Mouse (Mus musculus) CH12F3 (cell line): Measurements from ENCODE around the gene Jmjd8.

Experiments used
- in situ Hi-C: fragments of 300-500 bp; cut with MboI; formaldehyde crosslinking; loops from 2 replicates; pipeline ENCODE4 v1.14.3; 2020; ENCODE audit warnings: low sequenced_read_pairs

Gene Jmjd8

DNA sequence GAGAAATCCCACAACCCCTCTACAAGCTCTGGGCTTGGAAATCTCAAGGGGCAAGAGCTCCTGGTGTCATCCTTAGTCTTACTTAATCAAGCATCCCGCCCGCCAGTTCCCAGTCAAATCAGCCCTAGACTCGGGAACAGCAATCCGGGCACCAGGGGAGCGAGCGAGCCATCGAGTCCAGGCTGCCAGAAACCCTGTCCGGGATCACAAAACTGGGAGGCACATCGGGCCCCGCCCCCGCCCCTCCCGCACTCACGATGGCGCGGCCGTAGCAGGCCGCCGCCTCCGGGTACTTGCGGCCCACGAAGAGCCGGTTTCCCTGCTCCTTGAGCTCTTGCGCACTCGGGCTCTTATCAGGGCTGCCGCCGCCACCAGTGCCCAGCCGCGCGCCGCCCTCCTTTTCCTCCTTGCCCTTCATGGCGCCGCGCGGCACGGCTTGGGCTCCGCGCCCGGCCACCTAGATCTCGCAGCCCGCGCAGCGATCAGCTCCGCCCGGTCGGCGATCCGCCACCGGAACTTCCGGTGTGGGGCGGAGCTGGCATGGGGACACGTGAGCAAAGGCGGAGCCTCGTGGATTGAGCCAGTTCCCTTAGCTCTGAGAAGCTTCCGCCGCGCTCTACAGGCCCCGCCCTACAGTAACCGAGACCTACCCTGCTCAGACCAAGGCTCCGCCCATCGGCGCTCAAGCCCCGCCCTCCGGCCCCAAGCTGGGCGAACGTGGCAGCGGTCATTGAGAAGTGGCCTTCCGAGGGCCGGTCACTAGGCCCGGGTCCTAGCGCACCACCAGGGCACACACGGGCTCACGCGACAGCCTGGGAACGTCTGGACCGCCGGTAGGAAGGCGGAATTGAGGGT, 4.0 kb downstream of the Jmjd8 start:
- in situ Hi-C loops, result no loop called here

GRCm38 (mm10) chr17:25833291-25833663, 4.6 kb downstream of the Jmjd8 start, which contains the start of gene Stub1:
Stub1 (minus strand) TSS chr17:25833404.
- in situ Hi-C loops, result no loop called here

DNA sequence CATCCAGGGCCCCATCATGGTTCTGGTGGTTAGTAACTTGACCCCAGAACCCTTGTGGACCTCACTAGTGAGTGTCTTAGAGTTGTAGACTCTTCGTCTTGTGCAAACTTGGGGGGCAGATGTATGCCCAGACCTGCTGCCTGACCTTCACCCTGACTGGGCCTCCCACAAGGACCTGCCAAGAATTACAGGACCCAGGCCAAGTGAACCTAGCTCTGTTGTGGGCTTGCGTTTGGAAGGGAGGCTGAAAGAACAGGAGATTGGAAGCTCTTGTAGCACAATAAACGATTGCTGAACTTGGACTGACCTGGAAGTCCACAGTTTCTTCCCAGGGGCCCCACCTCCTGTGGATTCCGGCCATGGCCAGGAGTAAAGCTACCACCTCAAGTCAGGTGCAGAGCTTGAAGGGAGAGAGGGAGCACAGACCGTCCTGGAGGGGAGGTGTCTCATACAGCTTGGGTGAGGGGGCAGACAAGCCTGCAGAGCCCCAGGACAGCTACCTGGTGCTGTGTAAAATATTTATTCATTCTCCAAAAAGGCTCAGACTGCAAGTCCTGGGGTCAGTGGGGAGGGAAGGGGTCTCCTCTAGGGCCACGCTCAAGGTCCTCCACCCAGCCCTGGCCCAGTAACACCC, 5.4 kb downstream of the Jmjd8 start:
- in situ Hi-C loops, result no loop called here

DNA sequence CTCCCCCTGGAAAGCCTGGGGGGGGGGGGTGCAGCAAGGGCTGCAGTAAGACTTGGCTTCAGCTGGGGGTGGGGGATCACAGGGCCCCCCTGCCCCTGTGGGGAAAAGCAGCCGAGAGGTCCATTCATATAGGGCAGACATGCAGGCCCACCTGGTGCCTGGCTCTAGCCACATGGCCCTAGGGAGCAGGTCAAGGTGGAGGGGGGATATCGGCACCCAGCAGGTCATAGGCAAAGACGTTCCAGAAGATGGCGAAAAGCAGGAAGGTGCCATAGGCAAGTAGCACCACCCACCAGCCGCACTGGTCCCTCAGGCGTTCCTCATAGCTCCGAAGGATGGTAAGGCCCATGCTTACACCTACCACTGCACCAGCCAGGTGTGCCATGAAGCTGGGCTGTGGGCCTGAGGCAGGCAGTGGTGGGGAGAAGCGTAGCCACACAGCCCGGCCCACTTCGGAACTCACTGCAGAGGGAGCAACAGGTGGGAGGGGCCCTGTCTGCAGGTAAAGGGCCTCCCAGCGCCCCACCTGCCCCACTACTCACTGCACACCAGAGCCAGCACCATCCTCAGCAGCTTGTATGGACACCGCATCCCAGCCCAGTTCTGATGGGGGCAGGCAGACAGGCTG, 6.0 kb downstream of the Jmjd8 start:
- in situ Hi-C loops, result no loop called here

- in situ Hi-C loops, result no loop called here
These were observed 6.6 kb downstream of the Jmjd8 start for GRCm38 (mm10) chr17:25835301-25835700.

DNA sequence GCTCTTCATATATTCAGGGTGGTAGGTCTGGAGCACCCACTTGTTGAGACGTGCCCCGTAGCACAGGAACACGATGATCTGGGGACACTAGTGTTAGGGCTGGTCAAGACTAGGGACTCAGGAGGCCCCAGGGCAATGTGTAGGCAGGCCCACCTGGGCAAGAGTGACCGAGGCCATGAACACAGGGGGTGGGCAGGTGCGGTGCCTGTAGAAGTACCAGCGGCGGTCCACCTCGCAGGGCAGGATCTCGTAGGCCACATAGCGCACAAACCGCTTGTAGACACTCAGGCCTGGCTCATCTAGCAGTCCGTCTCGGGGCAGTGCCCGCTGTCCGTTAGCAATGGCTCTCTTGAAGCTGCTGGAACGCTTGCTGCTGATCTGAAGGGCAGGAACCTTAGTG, 7.1 kb downstream of the Jmjd8 start:
- in situ Hi-C loops, result no loop called here

GRCm38 (mm10) chr17:25836397-25837075, 7.9 kb downstream of the Jmjd8 start:
- in situ Hi-C loops, result no loop called here

GRCm38 (mm10) chr17:25837076-25837410, 8.4 kb downstream of the Jmjd8 start, which contains the start of gene Rhbdl1:
Rhbdl1 (minus strand) TSS chr17:25837295.
- in situ Hi-C loops, result no loop called here

GRCm38 (mm10) chr17:25837533-25837932, 8.9 kb downstream of the Jmjd8 start:
- in situ Hi-C loops, result no loop called here

- in situ Hi-C loops, result no loop called here
These were observed 10.2 kb downstream of the Jmjd8 start for GRCm38 (mm10) chr17:25838904-25839303.

- in situ Hi-C loops, result no loop called here
These were observed 11.0 kb downstream of the Jmjd8 start for GRCm38 (mm10) chr17:25839455-25840235.

DNA sequence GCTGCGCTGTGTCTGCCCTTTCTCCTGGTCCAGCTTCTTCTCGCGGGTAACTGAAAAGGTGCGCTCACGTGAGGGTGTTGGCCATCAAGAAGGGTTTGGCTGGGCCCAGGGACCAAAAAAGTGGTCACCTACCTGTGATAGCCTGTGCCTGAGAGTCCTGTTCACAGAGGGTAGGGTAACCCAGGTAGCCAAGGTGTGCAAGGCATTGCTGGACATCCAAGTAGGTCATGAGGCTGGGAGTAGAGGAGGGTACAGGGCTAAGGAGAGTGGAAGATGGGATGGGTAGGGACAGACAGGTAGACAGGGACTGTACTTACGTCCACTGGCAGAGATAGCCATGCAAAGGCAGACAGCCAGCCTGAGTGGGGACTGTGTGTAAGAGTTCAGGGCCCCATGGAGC, 11.9 kb downstream of the Jmjd8 start:
- in situ Hi-C loops, result no loop called here

GRCm38 (mm10) chr17:25841117-25841880, 12.6 kb downstream of the Jmjd8 start, which contains the start of gene Gm20683:
Gm20683 (minus strand) TSS chr17:25841763.
- in situ Hi-C loops, result no loop called here

GRCm38 (mm10) chr17:25842509-25842908, 13.8 kb downstream of the Jmjd8 start:
- in situ Hi-C loops, result no loop called here

DNA sequence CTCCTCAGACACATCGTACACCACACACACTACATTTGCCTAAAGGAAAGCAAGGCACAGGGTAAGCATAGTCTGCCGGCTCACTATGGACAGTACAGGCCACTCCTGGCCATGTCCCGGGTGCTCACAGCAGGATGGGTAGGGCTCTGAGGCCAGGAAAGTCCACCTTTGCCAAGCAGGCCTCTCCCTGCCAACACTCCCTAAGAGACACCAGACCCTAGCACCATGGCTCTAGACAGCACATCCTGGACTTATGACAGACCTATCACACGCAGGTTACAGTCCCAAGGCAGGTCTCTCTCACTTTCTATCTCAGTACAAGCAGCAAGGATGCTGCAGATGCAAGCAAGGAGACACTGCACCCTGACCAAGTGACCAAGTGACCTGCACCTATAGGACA, 14.5 kb downstream of the Jmjd8 start:
- in situ Hi-C loops, result no loop called here

GRCm38 (mm10) chr17:25843636-25844395, 15.1 kb downstream of the Jmjd8 start:
- in situ Hi-C loops, result no loop called here

GRCm38 (mm10) chr17:25844396-25844901, 15.8 kb downstream of the Jmjd8 start, which contains the start of gene Rhot2:
Rhot2 (minus strand) TSS chr17:25844851.
- in situ Hi-C loops, result no loop called here

DNA sequence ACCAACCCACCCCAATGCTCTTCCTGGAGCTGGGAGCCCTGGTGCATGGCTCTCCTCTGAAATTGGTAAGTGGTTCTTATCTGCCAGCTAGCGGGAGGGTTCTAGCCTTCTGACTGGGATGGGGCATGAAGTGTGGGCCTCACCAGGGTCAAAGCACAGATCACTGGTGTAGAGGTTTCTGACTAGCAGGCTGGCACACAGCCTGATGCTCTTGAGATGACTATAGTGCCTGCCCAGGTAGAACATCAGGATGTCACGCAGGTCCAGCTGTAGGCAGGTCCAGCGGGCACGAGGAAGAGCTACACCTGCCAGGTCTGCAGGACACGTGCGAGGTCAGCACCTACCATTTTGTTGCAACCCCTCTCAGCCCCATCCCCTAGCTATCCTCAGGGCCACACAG, 31.6 kb downstream of the Jmjd8 start:
- in situ Hi-C loops, result no loop called here
